Mouse (Mus musculus): ENCODE results near the gene Egfr. TPM values are rescaled to one million over a fixed set of nuclear protein-coding genes. Genes with fewer than 3 reads are reported as not detected.

Egfr gene
- total RNA-seq, 1 experiment from 2014 or later, result 17.5 TPM

GRCm38 (mm10) chr11:16897681-16898080 is 145.7 kb downstream of the Egfr start:
- DNase-seq, result no peak

- no peak for DNase-seq
Measured at GRCm38 (mm10) chr11:16900182-16900581, 148.2 kb downstream of the Egfr start.

- DNase-seq, result no peak
Measured at GRCm38 (mm10) chr11:16900653-16901416, 148.8 kb downstream of the Egfr start.

- peak; percentile 32 for DNase-seq
Measured at GRCm38 (mm10) chr11:16904302-16905011, 152.5 kb downstream of the Egfr start.

- DNase-seq, result no peak
Measured at GRCm38 (mm10) chr11:16905012-16905332, 153.0 kb downstream of the Egfr start.

- DNase-seq, result no peak
Measured at GRCm38 (mm10) chr11:16906530-16906929, 154.5 kb downstream of the Egfr start.

GRCm38 (mm10) chr11:16907517-16908129 is 155.6 kb downstream of the Egfr start:
- peak; percentile 18 for DNase-seq

- DNase-seq, result no peak
Measured at GRCm38 (mm10) chr11:16914756-16915155, 162.8 kb downstream of the Egfr start.

GRCm38 (mm10) chr11:16915850-16916249 is 163.8 kb downstream of the Egfr start:
- DNase-seq, result no peak

GRCm38 (mm10) chr11:16917512-16917911 is 165.5 kb downstream of the Egfr start:
- DNase-seq, result no peak

GRCm38 (mm10) chr11:16932159-16932558 is 180.2 kb downstream of the Egfr start:
- DNase-seq, result no peak

GRCm38 (mm10) chr11:16935577-16936236 is 183.7 kb downstream of the Egfr start:
- peak; percentile 28 for DNase-seq

- no peak for DNase-seq
Measured at GRCm38 (mm10) chr11:16941103-16941793, 189.2 kb downstream of the Egfr start.

GRCm38 (mm10) chr11:16941973-16942452 is 190.0 kb downstream of the Egfr start:
- DNase-seq, result no peak

- DNase-seq, result no peak
Measured at GRCm38 (mm10) chr11:16943016-16943415, 191.0 kb downstream of the Egfr start.

GRCm38 (mm10) chr11:16948756-16949155 is 196.8 kb downstream of the Egfr start:
- peak; percentile 61 for DNase-seq

- no peak for DNase-seq
Measured at GRCm38 (mm10) chr11:16950226-16950975, 198.4 kb downstream of the Egfr start.

GRCm38 (mm10) chr11:16950976-16951760 is 199.2 kb downstream of the Egfr start, which contains the start of gene Fbxo48:
Gene Fbxo48, plus strand, starts transcription at chr11:16951375.
- DNase-seq, result peak; percentile 96

GRCm38 (mm10) chr11:16951761-16952010 is 199.7 kb downstream of the Egfr start:
- DNase-seq, result no peak

- DNase-seq, result no peak
Measured at GRCm38 (mm10) chr11:16956115-16956862, 204.3 kb downstream of the Egfr start.

Measured in adrenal gland, postnatal 14 days (tissue).